Mouse (Mus musculus) granulocyte monocyte progenitor cell, adult 5-6 weeks (primary cell): ENCODE data around the gene Olfr906. TPM values are rescaled to one million over a fixed set of nuclear protein-coding genes. Genes with fewer than 3 reads are reported as not detected.

Experiments
- ATAC-seq: replicated peaks from 2 replicates; pipeline ENCODE4 v1.8.0; 2016; ENCODE audit warnings: mild to moderate bottlenecking, moderate TSS enrichment, inconsistent platforms; ENCODE audit not compliant: poor library complexity, severe bottlenecking
- total RNA-seq, 2 experiments: library from RNA; stranded (forward) in 1 of 2; stranded (reverse) in 1 of 2; fragments of 200-712, 200-1000 nt in 1 of 2; fragments of >200 nt in 1 of 2; fragmentation: Nextera tagmentation in 1 of 2; gene quantifications; 2 replicates each; pipeline ENCODE4 v1.2.3; 2014 to 2017

Olfr906 gene
- total RNA-seq (2014; fragmentation: Nextera tagmentation): not detected in 2 replicates
- total RNA-seq (2017): not detected in 2 replicates

DNA sequence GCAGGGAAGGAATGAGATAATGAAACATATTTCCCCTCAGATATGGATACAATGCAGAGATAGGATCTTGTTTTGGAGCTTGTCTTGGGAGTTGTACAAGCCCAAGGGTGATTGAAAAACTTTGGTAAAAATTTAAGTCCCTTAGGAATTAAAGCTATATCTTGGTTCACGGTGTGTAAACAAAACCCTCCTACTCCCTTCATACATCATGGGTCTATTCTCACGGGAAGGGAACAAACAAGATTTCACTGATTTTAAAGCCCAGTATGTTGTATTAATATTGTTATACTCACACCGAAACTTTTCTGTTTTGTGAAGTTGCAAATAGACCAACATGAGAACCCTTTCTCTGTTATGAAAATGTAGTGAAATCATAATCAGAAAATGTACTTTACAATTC is at the start of gene Olfr906:
TSS of gene Olfr906 (plus strand) at position 301 of the 400 bp plus-strand sequence.
- ATAC-seq: no peak

DNA sequence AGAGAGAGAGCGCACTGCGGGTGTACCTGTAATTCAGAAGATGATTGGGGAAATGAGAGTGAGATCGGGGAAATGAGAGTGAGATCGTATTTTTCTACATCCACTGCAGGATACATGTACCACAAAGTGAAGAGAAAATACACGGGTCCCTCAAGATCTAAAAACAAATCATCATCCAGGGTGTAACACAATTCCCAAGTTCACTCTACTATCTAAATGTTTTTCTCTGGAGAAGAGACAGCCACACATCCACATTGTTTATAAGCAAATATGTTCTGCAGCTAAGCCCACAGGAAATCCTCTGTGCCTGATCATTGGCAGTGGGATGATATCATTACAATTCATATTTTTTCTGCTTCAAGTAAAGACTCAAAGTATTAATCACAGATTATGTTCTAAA is 39.5 kb upstream of the Olfr906 start, which contains the start of gene Olfr902:
TSS of gene Olfr902 (plus strand) at position 301 of the 400 bp plus-strand sequence.
- no peak for ATAC-seq

- no peak for ATAC-seq
Measured at GRCm38 (mm10) chr9:38462844-38463243, 24.0 kb upstream of the Olfr906 start, which contains the start of gene Olfr904. TSS of gene Olfr904 (plus strand) at chr9:38463144.

GRCm38 (mm10) chr9:38470807-38471206 is 16.1 kb upstream of the Olfr906 start, which contains the start of gene Olfr905:
TSS of gene Olfr905 (plus strand) at chr9:38471107.
- ATAC-seq: no peak

DNA sequence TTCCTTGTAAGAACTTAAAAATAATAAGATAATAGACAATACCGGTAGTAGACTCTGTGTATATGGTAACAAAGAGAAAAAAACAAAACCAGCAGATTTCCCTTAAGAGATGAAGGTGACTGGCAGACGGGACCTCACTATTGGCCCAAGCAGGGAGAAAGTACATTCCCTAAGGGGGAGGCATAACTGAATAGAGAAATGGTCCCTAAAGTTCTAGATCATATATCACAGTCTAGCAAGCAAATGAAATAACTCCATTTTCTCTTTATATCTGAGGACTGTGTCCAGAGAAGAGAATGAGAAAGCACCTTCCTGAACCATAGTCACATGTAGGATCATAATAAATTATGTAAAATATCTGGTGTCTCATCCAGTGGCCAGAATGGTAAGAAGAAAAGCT is 8.6 kb downstream of the Olfr906 start, which contains the start of gene Olfr907:
TSS of gene Olfr907 (plus strand) at position 301 of the 400 bp plus-strand sequence.
- ATAC-seq: no peak

DNA sequence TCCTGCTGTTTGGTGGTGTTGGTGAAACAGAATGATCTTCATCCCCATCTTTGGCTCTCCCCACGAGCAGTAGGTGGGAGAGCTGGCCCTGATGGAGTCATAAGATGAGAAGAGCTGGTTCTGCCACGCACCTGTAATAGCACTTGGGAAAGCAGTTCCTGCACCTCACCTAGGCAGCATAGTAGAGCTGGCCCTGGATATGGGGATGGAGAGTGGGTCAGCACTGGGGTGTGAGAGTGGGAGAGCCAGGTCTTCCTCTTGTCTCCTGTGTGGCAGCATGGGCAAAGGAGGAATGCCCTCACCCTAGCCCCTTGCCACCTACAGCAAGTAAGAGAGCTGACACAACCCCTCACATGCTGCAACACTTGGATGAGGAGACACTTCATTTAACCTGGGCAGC is 25.5 kb downstream of the Olfr906 start:
- no peak for ATAC-seq

GRCm38 (mm10) chr9:38521280-38521679 is 34.4 kb downstream of the Olfr906 start, which contains the start of gene Olfr911-ps1:
TSS of gene Olfr911-ps1 (plus strand) at chr9:38521580.
- ATAC-seq: no peak

DNA sequence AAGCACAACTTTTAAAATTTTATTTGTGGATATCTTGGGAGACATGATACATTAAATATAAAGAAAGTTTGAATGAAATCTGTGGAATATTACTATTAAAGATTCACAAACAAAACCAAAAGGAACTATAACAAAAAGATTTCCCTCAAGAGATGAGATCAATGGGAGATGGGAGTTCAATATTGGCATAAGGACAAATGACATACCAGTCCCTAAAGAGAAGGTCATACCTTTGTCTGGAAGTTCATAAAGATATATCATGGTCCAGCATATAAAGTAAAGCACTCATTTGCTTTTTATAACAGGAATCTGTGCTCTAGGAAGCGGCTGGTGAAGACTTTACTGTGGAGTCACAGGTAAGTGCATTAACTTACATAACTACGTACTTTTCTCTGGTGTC is 50.7 kb downstream of the Olfr906 start, which contains the start of gene Olfr910:
TSS of gene Olfr910 (plus strand) at position 301 of the 400 bp plus-strand sequence.
- no peak for ATAC-seq

Other genes starting within 250 kb of the Olfr906 start
- gene Olfr143, start 234.3 kb upstream of the Olfr906 start, total RNA-seq (2014; fragmentation: Nextera tagmentation): not detected in 2 replicates
- gene Olfr143, start 234.3 kb upstream of the Olfr906 start, total RNA-seq (2017): not detected in 2 replicates
- gene Olfr895, start 219.2 kb upstream of the Olfr906 start, total RNA-seq (2014; fragmentation: Nextera tagmentation): not detected in 2 replicates
- gene Olfr895, start 219.2 kb upstream of the Olfr906 start, total RNA-seq (2017): not detected in 2 replicates
- not detected in 2 replicates for gene Olfr896-ps1, start 196.0 kb upstream of the Olfr906 start, total RNA-seq (2014; fragmentation: Nextera tagmentation)
- gene Olfr896-ps1, start 196.0 kb upstream of the Olfr906 start, total RNA-seq (2017): not detected in 2 replicates
- not detected in 2 replicates for gene Olfr25, start 158.0 kb upstream of the Olfr906 start, total RNA-seq (2014; fragmentation: Nextera tagmentation)
- not detected in 2 replicates for gene Olfr25, start 158.0 kb upstream of the Olfr906 start, total RNA-seq (2017)
- gene Olfr898, start 138.7 kb upstream of the Olfr906 start, total RNA-seq (2014; fragmentation: Nextera tagmentation): not detected in 2 replicates
- gene Olfr898, start 138.7 kb upstream of the Olfr906 start, total RNA-seq (2017): not detected in 2 replicates
- not detected in 2 replicates for gene Olfr250, start 120.2 kb upstream of the Olfr906 start, total RNA-seq (2014; fragmentation: Nextera tagmentation)
- not detected in 2 replicates for gene Olfr250, start 120.2 kb upstream of the Olfr906 start, total RNA-seq (2017)
- not detected in 2 replicates for gene Olfr251, start 110.0 kb upstream of the Olfr906 start, total RNA-seq (2014; fragmentation: Nextera tagmentation)
- not detected in 2 replicates for gene Olfr251, start 110.0 kb upstream of the Olfr906 start, total RNA-seq (2017)
- not detected in 2 replicates for gene Olfr147, start 85.4 kb upstream of the Olfr906 start, total RNA-seq (2014; fragmentation: Nextera tagmentation)
- gene Olfr147, start 85.4 kb upstream of the Olfr906 start, total RNA-seq (2017): not detected in 2 replicates
- not detected in 2 replicates for gene Olfr901, start 57.6 kb upstream of the Olfr906 start, total RNA-seq (2014; fragmentation: Nextera tagmentation)
- gene Olfr901, start 57.6 kb upstream of the Olfr906 start, total RNA-seq (2017): not detected in 2 replicates
- not detected in 2 replicates for gene Olfr902, start 39.4 kb upstream of the Olfr906 start, total RNA-seq (2014; fragmentation: Nextera tagmentation)
- gene Olfr902, start 39.4 kb upstream of the Olfr906 start, total RNA-seq (2017): not detected in 2 replicates
- gene Olfr904, start 23.9 kb upstream of the Olfr906 start, total RNA-seq (2014; fragmentation: Nextera tagmentation): not detected in 2 replicates
- not detected in 2 replicates for gene Olfr904, start 23.9 kb upstream of the Olfr906 start, total RNA-seq (2017)
- not detected in 2 replicates for gene Olfr905, start 16.0 kb upstream of the Olfr906 start, total RNA-seq (2014; fragmentation: Nextera tagmentation)
- not detected in 2 replicates for gene Olfr905, start 16.0 kb upstream of the Olfr906 start, total RNA-seq (2017)
- not detected in 2 replicates for gene Olfr907, start 8.7 kb downstream of the Olfr906 start, total RNA-seq (2014; fragmentation: Nextera tagmentation)
- not detected in 2 replicates for gene Olfr907, start 8.7 kb downstream of the Olfr906 start, total RNA-seq (2017)
- gene Olfr911-ps1, start 34.5 kb downstream of the Olfr906 start, total RNA-seq (2014; fragmentation: Nextera tagmentation): not detected in 2 replicates
- not detected in 2 replicates for gene Olfr911-ps1, start 34.5 kb downstream of the Olfr906 start, total RNA-seq (2017)
- gene Olfr910, start 50.8 kb downstream of the Olfr906 start, total RNA-seq (2014; fragmentation: Nextera tagmentation): not detected in 2 replicates
- not detected in 2 replicates for gene Olfr910, start 50.8 kb downstream of the Olfr906 start, total RNA-seq (2017)
- gene Olfr912, start 93.1 kb downstream of the Olfr906 start, total RNA-seq (2014; fragmentation: Nextera tagmentation): not detected in 2 replicates
- gene Olfr912, start 93.1 kb downstream of the Olfr906 start, total RNA-seq (2017): not detected in 2 replicates
- not detected in 2 replicates for gene Olfr913, start 105.7 kb downstream of the Olfr906 start, total RNA-seq (2014; fragmentation: Nextera tagmentation)
- gene Olfr913, start 105.7 kb downstream of the Olfr906 start, total RNA-seq (2017): not detected in 2 replicates
- not detected in 2 replicates for gene Olfr914, start 118.0 kb downstream of the Olfr906 start, total RNA-seq (2014; fragmentation: Nextera tagmentation)
- gene Olfr914, start 118.0 kb downstream of the Olfr906 start, total RNA-seq (2017): not detected in 2 replicates
- gene Olfr916, start 172.8 kb downstream of the Olfr906 start, total RNA-seq (2014; fragmentation: Nextera tagmentation): not detected in 2 replicates
- gene Olfr916, start 172.8 kb downstream of the Olfr906 start, total RNA-seq (2017): not detected in 2 replicates
- gene Olfr917, start 178.8 kb downstream of the Olfr906 start, total RNA-seq (2014; fragmentation: Nextera tagmentation): not detected in 2 replicates
- not detected in 2 replicates for gene Olfr917, start 178.8 kb downstream of the Olfr906 start, total RNA-seq (2017)
- not detected in 2 replicates for gene Olfr918, start 187.5 kb downstream of the Olfr906 start, total RNA-seq (2014; fragmentation: Nextera tagmentation)
- gene Olfr918, start 187.5 kb downstream of the Olfr906 start, total RNA-seq (2017): not detected in 2 replicates
- not detected in 2 replicates for gene Olfr919, start 216.6 kb downstream of the Olfr906 start, total RNA-seq (2014; fragmentation: Nextera tagmentation)
- gene Olfr919, start 216.6 kb downstream of the Olfr906 start, total RNA-seq (2017): not detected in 2 replicates
- 23.6 and 28.5 TPM in 2 replicates for gene Vwa5a, start 231.2 kb downstream of the Olfr906 start, total RNA-seq (2014; fragmentation: Nextera tagmentation)
- 35.2 and 37.1 TPM in 2 replicates for gene Vwa5a, start 231.2 kb downstream of the Olfr906 start, total RNA-seq (2017)